Mouse (Mus musculus): ENCODE results near the gene Slc26a10.

Gene Slc26a10

GRCm38 (mm10) chr10:127179871-127180694 is at the start of gene Slc26a10:
TSS of gene Slc26a10 (minus strand) at chr10:127180645.
- DNase-seq = peak; percentile 22

DNA sequence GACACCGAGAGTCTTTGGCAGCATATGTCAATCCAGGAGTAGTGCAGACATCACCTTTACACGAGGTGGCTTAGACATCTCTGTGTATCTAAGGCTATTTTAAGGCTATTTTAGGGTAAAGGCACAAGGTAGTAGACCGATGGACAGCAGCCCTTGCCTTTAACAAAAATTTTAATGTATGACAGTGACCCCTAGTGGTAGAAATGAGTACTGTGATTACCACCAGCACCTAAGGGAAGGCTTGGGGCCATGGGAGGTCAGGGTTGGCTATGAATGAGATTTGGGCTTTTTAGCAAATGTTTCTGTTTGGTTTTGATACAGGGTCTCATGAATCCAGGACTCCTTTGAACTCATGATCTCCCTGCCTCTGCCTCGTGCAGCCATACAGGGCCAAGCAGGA is 48.5 kb upstream of the Slc26a10 start:
- DNase-seq = peak; percentile 70

GRCm38 (mm10) chr10:127227163-127227562 is 46.7 kb upstream of the Slc26a10 start:
- DNase-seq = no peak

GRCm38 (mm10) chr10:127226318-127226895 is 46.0 kb upstream of the Slc26a10 start:
- DNase-seq = peak; percentile 42

- DNase-seq = no peak
Observed at GRCm38 (mm10) chr10:127225732-127226131, 45.3 kb upstream of the Slc26a10 start.

- DNase-seq = no peak
Observed at GRCm38 (mm10) chr10:127225213-127225612, 44.8 kb upstream of the Slc26a10 start.

DNA sequence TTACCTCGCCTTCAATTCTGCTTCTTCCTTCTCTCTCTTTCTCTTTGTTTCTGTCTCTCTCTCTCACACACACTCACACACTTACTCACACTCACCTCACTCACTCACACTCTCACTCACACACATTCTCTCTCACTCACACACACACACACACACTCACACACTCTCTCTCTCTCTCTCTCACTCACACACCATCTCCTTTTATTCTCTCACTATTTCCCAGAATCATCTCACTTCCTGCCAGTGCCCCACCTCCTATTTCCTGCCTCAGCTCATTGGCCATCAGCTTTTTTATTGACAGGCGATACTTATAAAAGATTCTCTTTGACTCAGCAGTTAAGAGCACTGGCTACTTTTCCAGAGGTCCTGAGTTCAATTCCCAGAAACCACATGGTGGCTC is 37.9 kb upstream of the Slc26a10 start:
- DNase-seq = no peak

DNA sequence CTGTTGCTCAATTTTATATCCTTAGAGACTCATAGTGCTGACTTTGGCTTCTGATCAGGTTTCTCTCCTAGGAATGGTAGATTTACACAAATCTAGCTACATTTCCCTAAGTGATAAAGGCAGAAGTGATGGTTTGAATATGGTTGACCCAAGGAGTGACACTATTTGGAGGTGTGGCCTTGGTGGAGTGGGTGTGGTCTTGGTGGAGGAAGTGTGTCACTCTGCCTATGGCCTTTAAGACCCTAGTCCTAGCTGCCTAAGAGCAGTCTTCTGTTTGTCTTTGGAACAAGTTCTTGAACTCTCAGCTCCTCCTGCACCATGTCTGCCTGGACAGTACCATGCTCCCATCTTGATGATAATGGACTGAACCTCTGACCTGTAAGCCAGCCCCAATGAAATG is 36.7 kb upstream of the Slc26a10 start:
- no peak for DNase-seq

GRCm38 (mm10) chr10:127216456-127216855 is 36.0 kb upstream of the Slc26a10 start:
- DNase-seq = peak; percentile 59

DNA sequence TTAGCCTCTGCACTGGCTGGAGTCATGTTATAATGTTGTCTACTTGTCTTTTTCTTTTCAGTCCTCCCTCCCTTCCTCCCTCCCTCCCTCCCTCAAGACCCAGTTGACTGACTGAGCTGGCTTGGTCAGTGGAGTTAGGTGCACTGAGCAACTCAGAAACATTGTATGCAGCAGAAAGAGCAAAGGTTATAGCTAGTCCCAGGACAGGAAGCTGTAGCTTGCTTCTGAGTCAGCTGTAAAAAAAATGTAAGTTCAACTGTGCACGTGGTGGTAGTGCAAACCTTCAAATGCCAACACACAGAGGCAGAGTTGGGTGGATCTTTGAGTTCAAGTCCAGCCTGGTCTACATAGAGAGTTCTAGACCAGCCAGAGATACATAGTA is 34.0 kb upstream of the Slc26a10 start:
- DNase-seq = no peak

- DNase-seq = no peak
Observed at GRCm38 (mm10) chr10:127213704-127214421, 33.4 kb upstream of the Slc26a10 start.

DNA sequence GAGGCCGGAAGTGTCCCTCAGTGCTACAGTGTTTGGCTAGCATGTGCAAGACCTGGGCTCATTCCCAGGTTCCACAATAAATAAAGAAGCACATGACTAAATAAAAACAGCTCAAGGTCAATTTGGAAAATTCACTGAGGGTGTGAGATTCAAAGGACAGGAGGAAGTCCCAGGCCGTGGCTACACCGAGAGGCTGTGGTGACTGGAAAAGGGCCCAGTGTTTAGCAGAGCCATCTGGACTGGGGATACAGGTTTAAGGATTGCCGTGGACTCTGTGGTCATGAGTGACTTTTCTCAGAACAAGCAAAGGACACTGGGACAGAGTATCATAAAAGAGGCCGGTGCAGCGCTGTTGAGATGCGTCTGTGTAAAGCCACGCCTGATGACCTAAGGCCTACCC is 32.8 kb upstream of the Slc26a10 start:
- peak; percentile 58 for DNase-seq

- DNase-seq = peak; percentile 94
Observed at GRCm38 (mm10) chr10:127211414-127211854, 31.0 kb upstream of the Slc26a10 start, which contains the start of gene Pip4k2c. TSS of gene Pip4k2c (minus strand) at chr10:127211585.

GRCm38 (mm10) chr10:127210961-127211405 is 30.5 kb upstream of the Slc26a10 start:
- DNase-seq = no peak

GRCm38 (mm10) chr10:127209928-127210570 is 29.6 kb upstream of the Slc26a10 start:
- no peak for DNase-seq

DNA sequence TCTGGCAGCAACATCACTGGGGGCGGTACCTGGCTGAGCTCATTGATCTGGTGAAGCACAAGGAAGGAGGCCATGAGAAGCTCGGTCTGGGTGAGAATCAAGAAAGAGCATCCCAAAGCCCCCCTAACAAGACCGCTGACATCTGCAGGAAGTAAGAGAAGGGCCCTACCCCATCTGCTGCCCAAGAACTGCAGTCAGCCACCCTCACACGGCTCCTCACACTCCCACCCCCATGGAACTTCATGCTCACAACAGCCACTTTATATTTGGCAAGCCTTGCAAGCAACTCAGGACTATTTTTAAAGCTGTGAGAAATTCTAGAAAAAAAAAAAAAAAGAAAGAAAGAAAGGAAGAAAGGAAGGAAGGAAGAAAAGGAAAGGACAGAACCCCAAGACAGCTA is 28.5 kb upstream of the Slc26a10 start:
- DNase-seq = no peak

GRCm38 (mm10) chr10:127205373-127205772 is 24.9 kb upstream of the Slc26a10 start:
- no peak for DNase-seq

DNA sequence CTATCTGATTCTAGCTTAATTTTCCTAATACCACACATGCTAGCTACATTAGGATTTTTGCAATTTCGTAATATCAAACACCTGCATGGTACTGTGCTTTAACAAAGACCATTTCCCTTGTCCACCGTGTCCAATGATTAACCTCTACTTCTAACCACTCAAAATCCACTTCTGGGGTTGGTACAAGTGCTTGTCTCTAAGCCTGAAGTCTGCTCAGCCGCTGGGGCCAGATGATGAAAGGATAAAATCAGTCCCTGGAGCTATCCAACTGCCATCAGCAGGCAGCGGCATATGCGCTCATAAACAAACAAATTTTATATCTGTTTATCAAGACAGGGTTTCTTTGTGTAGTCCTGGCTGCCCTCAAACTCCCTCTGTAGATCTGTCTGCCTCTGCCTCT is 24.1 kb upstream of the Slc26a10 start:
- no peak for DNase-seq

- no peak for DNase-seq
Observed at GRCm38 (mm10) chr10:127203106-127203505, 22.7 kb upstream of the Slc26a10 start.

DNA sequence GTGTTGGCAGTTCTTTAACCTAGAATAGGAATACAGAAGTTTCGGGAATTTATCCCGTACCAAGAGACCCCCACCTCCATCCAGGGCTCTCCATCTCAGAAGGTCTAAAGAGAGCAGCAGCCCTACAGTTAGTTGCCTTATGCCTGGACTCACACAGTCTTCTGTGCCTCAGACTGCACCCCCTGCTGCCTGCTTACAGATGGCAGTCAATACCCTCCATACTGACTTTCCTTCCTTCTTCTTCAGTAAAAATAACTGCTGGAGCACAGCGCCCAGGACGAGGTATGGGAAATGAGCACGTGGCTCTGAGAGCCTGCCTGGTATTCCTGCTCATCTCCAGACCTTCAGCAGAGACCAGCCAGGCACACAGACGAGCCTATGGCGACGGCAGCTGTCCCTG is 19.8 kb upstream of the Slc26a10 start:
- no peak for DNase-seq

DNA sequence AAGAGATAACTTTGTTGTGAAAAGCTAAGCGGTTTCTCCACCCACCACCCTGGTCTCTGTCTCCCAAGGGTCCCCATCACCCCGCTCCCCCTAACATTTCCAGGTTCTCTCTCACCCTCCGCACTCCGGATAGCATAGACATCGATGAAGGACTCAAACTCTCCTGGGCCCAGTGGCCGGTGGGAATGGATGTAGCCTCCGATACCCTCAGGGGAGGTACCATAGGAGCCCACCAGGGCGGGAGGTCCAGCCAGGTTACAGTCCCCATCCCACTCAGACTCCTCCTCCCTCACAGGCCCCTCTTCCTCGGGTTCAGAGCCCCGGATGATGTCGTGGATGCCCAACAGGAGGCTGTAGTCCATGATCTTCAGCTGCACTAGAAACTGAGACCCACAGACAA is 19.0 kb upstream of the Slc26a10 start:
- DNase-seq = no peak

- DNase-seq = no peak
Observed at GRCm38 (mm10) chr10:127199068-127199467, 18.6 kb upstream of the Slc26a10 start.

DNA sequence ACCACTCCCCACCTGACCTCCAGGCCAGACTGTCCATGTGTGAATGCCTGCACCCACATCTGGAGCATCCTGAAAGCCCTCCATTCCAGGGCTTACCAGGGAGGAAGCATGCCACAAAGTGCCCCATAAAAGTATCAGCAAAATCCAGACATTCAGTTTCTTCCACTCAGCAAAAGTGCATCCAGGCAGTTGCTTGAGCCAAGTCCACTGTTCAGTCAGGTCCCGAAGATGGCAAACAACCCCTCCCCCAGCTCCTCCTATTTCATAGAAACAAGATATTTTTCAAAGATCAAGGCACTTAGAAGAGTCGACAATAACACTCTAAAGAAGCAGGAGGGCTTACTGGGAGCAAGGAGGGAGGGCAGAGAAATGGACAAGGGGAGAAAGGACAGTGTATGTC is 18.0 kb upstream of the Slc26a10 start:
- DNase-seq = no peak

Data from cerebellum, adult 9-11 months (tissue).